Mouse (Mus musculus): ENCODE measurements around the gene Ano2. TPM values are rescaled to one million over a fixed set of nuclear protein-coding genes. Genes with fewer than 3 reads are reported as not detected.

Gene Ano2
- polyA plus RNA-seq, 1 experiment from 2014 or later = 0.08 TPM

DNA sequence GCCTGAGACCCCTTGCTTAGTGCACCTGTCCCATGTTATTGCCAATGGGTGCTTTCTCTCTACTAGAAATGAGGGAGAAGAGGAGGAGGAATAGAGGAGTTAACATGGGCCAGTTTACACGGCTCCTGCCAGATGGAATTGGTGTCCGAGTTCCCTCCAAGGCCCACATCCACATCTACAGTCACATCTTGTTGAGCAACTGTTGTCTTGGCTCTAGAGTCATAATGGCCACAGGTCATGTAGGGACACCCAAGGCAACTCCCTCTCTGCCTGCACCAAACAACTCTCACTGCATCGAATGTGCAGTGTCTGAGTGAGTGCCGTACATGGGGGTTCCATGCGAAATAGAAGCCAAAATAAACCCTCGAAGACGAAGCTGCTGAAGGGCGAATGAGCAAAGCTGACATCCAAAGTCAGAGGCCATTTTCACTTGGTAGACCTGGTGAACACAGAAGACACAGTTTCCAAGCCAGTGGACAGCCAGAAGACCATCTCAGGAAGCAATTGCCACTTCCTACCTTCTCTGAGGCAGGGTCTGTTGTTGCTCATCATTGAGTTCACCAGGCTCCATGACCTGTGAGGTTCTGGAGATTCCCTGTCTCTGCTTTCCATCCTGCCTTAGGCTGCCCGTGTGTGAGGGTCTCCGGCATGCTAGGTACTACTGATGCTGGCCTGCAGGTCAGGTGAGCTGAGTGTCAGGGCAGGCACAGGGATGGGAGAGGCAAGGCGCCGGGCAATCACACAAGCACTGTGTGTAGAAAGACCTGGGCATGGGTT is 398.5 kb downstream of the Ano2 start:
- Histone ChIP-seq H3K4me3 (ENCODE audit: low read depth, low read length) (no peak overlapping the region), H3K36me3 (ENCODE audit: insufficient read depth) (no peaks in the 10 kb centered on the region), H3K4me1 (ENCODE audit: insufficient read depth) (no peaks in the 10 kb centered on the region), H3K27me3 (ENCODE audit: insufficient read depth, low read length) (no peaks in the 10 kb centered on the region), H3K27ac (ENCODE audit: low read depth) (no peak overlapping the region), H3K9me3 (ENCODE audit: low read depth, low read length) (no peaks in the 10 kb centered on the region), H3K9ac (no peak overlapping the region), H3K4me2 (no peak overlapping the region)
- DNase-seq (no peak), ATAC-seq (ENCODE audit: insufficient read depth) (no peak)
- no peak for TF ChIP-seq CTCF (IDR thresholded peaks at IDR 0.05; ENCODE audit: low read depth)
- 89% methylated on average over 12 of the region's 12 CpGs for WGBS

Other genes starting within 250 kb of the Ano2 start
- 128 TPM in 2 replicates for gene Cd9, start 195.6 kb upstream of the Ano2 start, polyA plus RNA-seq (2014; fragmentation: Nextera tagmentation; extraction: Ambion mirVana)
- gene Vwf, start 143.6 kb upstream of the Ano2 start, polyA plus RNA-seq (2014; fragmentation: Nextera tagmentation; extraction: Ambion mirVana) = 17.7 and 20.4 TPM in 2 replicates